Mouse (Mus musculus) kidney, adult 2 months (tissue): ENCODE results near the gene Gnao1.

ENCODE experiments used
- CTCF ChIP-seq: fragments of 200-500 bp; conservative IDR thresholded peaks from 2 replicates; pipeline ENCODE4 v1.5.1; 2011; ENCODE audit warnings: low read depth, mild to moderate bottlenecking, control low read depth, low read length, moderate library complexity, mixed read lengths; ENCODE audit not compliant: insufficient read depth, insufficient read length
- POLR2A ChIP-seq: fragments of 200-500 bp; IDR thresholded peaks from one replicate; pipeline ENCODE4 v1.6.1; 2011; ENCODE audit warnings: low read depth, low read length, control low read depth

DNA sequence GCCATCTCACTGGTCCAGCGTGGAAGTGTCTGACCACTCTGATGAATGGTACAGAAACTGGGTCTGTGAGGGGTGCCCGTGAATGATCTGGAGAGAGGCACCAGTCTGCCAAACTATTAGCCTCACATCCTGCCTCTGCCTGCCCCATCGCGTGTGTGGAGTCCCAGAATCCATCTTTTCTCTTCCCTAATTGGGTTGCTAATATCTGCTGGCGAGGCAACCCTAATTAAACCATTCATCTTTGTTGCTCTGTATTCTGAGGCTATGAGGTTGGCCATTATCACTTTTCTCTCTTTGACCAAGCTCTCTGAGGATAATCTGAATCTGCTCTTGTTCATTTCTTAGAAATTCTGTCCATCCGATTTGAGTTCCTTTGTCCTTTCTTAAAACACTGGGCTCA is 121.6 kb downstream of the Gnao1 start:
- no peak for TF ChIP-seq POLR2A
- TF ChIP-seq CTCF, result no peak
